Mouse (Mus musculus) gastrocnemius, adult 8-10 months (tissue): ENCODE measurements around the gene Ccr4. TPM values are rescaled to one million over a fixed set of nuclear protein-coding genes. Genes with fewer than 3 reads are reported as not detected.
A peak's percentile ranks its signal among the peaks of the same experiment; 100 is the strongest.

Experiments used
- DNase-seq, 2 experiments: peaks; one replicate each; pipeline ENCODE4 v3.0.0; 2022; ENCODE audit warnings: low spot score in 2 of 2
- total RNA-seq, 4 experiments: library from RNA; stranded (reverse); gene quantifications; 2 replicates each; pipeline ENCODE4 v1.2.4; 2022

Gene Ccr4
- total RNA-seq, result not detected

DNA sequence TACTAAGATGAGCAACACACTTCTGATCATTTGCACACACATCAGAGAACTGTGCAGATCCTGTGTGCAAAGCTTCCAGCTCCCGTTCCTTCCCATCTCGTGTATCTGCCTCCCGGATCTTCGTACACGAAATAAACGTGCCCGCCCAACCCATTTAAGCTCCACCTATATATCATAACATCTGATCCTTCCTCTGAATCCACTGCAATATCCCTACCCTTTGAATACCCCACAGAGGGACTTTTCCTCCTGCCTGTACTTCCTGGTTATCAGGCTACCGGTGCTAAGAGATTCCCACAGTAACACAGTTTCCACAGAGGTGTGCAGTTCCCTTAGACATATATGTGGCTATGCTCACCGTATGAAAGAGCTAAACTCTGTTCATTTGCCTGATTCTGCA, at the start of gene Ccr4:
Gene Ccr4 (minus strand): TSS at position 101 of the 400 bp plus-strand sequence.
- DNase-seq, result no peak

DNA sequence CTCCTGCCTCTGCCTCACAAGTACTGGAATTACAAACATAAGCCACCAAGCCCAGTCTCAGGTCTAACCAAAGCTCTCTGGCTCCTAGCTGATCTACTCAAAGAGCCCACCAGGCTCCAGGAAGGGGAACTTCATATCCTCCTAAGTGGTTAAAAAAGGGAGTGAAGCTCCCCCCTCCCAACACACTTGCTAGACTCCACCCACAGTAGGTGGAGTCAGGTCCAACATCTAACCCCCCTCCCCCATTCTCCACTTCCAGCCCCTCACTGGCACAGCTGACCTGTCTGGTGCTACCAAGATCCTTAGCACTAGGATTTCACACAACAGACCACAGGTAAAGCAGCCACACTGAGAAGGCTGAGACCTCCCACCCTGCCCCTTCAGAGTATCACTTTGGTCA, 49.1 kb upstream of the Ccr4 start:
- DNase-seq, result no peak

DNA sequence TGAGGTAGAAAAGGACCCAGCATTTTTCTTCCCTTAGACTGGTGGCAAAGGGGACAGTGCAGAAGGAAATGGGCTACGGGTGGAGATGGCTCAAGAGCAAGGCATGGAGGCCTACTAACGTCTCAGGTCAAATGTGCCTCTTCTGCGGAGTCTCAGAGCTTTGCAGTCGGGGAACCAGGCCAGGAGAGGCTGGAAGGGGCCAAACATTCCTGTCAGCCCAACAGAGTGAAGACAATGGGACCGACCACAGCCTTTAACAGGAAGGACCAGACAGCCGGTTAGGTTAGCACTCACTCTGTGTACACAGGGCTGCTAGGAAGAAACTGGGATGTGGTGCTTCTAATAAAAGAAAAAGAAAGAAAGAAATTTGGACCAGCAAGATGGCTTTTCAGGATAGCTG, 45.3 kb upstream of the Ccr4 start:
- no peak for DNase-seq

DNA sequence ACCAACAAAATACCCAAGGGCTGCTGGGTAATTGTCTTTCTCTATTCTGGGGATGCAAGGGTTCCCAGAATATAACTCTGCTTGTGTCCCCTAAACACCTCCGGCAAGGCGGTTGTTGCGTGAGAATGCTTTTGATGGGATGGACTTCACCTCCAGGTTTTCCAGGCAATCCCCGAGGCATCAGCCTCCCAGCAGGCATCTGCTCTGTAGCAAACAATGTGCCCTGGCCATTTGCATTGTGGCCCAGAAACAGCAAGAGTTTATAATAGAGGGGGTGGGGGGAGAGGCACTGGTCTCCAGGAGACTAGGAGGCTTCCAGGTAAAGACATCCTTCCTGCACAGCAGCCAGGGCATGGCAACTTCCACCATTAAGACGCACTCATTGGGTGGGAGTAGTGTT, 44.4 kb upstream of the Ccr4 start:
- DNase-seq, result no peak

DNA sequence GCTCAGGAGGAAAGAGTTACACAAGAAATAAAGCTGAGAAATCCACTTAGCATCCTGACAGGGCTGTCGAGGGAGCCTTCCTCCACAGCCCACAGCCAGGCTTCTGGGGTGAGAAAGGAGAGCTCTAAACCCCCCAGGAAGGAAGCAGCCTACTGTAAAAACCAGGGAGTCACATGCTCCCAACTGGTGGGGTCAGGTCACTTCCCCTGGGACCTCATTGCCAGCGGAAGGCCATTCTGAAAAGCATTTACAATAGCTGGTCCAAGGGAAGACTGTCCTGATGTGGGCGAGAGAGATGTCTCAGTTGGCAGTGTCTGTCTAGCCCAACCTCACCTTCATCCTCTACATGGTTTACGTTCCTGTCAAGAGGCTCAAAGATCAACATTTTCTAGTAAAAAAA, 43.8 kb upstream of the Ccr4 start:
- DNase-seq, result no peak

DNA sequence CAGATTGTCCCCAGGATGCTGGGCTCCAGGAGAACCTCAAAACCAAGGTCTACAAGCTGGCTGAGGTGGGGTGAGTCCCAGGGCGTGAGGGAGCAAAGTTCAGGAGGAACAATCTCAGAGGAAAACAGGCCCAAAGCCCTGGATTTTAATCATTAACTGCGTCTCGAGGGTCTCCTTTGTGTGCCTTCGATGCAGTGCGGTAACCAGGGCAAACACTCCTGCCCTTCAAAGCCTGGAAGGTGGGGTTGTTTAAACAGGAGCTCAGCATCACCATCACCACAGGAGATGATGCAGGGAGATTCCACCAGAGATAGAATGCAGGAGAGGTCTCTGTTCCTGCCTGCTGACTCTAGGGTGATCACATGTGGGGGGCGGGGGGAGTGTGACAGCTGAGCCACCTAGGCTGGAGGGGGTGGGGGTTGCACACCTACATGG, 42.9 kb upstream of the Ccr4 start:
- DNase-seq, result no peak

DNA sequence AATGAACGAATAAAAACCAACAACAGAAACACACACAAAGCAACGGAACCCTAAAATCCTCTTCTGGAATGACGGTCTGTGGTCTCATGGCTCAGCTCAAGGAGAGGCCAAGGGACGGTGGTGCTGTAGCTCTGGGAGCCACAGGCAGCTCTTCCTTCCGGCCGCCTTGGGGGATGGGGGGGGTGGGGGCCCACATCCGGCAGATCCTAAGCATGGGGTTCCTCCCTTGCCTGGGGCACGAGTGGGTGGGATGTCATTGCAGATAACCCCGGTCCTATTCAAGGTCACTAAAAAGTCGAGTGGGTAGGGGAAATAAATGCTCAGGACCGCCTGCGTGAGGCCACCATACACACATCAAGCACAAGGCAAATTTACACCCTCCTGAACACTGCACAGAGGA, 42.0 kb upstream of the Ccr4 start:
- no peak for DNase-seq

DNA sequence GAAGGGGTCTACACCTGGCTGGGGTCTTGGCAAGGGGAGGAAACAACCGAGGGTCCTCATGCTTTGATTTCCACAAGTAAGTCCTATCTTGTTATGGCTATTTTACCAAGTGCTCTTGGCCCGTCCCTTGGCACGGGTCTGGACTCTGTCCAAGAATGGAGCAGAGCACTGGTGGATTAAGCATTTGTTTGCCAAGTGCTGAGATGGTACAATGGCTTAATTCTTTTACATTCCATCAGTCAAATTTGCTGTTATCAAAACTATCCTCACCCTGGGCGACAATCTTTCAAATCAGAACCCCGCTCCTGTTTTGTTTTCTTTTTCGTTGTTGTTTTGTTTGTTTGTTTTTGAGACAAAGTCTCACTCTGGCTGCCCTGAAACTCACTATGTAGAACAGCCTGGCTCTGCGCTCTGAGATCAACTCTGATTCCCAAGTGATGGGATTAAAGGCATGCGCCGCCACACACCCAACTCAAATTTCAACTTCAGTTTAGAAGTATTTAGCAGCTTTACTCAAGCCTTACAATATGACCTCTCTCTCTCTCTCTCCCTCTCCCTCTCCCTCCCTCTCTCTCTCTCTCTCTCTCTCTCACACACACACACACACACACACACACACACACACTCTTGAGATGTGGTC, 40.2 kb upstream of the Ccr4 start:
- no peak for DNase-seq

DNA sequence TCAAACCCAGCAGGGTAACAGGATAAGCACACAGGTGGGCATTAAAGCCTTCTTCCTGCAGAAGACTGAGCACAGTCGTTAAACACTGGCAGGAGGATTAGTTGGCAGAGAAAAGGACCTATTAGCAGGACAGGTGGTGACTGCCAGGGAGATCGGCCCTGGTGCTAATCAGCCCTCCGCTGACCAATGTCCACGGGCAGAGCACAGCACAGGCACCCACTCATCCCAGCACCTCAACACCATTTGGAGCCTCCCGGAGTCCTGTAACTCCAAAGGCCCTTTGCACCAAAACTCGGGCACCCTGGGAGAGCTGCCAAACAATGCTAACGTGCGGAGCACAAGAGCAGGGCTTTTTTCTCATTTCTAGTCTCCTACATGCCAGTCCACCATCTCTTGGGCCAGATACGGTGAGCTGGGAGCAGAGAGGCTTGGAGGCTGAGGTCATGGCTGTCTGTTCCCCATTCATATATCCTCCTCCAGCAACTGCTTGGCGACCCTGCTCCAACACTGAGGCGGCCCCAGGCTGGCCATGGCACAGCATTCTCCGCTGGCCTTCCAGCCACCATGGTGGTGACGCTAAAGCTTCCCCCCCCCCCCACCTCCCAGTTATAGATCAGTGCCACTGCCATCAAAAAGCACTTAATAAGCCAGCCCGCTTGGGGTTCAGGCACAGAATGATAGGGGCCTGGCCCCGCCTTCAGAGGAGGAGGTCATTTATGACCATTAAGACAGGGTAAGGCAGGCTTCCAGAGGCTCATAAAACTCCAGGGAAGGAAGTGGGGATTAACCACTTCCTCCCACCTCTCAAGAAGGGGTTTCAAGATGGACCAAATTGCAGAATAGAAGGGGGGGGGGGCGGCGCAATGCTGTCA, 39.4 kb upstream of the Ccr4 start:
- DNase-seq, result no peak

DNA sequence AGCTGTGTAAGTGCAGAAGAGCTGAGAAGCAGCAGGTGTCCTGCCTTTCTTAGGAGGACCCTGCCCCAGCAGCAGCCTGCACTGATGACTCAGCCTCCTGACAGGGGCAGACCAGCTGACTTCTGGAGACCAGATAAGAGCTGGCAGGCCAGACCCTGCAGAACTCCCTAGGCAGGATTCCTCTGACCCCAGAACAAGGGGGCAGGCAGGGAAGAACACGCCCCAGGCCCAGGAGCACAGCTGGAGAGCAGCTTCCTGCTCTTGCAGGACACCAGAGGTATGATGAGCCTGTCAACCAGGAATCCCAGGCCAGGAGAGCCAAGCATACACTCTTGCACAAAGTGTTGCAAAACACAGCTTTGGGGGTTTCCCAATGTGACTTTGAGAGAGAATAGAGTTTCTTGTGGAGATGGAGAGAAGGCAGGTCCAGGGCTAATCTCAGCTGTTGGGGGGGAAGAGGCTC, 36.6 kb upstream of the Ccr4 start:
- DNase-seq, result no peak

DNA sequence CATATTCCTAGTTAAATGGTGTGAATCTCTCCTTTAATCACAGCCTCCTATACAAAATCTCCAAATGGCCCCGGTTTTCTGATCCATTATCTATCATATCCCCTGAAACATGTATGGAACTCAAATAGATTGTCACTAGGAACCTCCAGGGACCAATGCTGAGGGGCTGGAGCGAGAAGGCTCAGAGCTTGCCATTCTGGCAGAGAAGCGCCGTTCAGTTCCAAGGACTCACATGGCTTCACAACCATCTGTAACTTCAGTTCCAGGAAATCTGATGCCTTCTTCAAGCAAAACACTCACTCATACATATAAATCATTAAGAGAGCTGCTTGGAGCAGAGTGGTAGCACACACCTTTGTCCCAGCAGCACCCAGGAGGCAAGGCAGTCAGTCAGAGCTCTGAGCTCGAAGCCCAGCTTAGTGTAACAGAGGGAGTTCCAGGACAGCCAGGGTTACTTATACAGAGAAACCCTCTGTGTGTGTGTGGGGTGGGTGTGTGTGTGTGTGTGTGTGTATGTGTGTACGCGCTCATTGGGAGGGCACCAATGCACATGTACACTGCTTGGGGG, 34.4 kb upstream of the Ccr4 start:
- no peak for DNase-seq

DNA sequence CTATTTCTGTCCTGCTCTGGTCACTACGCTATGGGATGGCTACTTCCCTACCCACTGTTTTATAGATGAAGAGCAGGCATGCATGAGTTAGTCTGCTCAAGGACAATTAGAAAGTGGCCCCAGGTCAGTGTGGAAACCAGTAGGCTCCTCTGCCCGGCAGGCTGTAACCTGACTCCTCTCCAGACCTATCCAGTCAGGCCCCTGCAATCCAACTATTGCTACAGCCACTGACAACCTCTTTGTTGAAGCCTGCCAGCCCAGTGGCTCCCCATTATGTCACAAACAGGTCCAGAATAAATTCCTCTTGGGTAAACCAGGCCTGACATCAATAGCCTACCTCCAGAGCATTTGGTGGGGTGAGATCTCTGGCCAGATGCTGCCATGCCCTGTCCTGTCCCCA, 31.9 kb upstream of the Ccr4 start:
- DNase-seq, result no peak

DNA sequence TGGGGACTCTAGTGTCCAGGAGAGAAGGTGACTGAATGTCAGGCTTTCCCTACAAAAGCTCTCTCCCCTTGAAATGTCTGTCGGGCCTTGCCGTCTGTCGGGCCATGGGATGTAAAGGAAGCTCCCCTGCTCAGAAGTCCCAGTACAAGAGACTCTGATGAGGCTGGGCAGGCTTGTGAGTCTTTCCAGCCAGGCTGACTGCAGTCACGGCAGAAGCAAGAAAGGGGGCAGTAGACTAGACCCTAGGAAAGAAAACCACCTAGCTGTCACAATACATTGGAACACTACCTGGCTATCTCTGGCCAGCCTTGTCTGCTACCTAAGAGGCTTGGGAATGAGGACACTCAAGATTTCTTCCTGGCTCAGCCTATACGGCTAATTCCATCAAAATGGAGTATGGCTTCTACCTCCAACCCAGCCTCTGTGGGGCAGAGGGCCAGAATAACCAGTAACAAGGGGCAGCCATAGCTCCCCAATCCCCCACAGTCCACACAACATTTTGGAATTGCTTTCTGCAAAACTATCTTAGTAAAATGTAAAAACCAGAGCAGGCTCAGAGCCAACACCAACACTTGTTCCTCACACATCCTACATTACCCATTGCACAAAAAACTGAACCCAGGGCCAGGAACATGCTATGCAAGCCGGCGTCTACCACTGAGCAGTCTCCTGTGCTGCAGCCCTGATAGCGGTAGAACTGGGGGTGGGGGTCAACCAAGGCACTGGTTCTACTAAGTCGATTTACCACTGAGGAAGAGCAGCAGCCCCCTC, 30.2 kb upstream of the Ccr4 start:
- DNase-seq, result no peak

DNA sequence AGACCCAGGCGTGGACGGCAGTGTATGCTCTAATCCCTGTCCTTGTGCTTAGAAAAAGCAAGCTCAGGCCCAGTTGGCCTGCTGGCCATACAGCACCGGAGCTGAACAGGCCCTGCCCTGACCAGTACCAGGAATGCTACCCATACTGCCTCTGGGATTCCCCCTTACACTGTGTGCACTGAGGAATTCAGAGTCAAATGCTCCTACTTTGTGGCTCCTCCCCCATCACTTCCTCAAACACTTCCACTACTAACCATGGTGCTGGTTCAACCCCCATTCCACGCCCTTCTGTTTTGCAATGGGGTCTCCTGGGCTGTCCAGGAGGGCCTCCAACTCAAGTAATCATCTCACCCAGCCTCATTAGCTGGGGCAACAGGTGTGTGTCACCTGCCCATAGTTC, 29.1 kb upstream of the Ccr4 start:
- DNase-seq, result no peak

DNA sequence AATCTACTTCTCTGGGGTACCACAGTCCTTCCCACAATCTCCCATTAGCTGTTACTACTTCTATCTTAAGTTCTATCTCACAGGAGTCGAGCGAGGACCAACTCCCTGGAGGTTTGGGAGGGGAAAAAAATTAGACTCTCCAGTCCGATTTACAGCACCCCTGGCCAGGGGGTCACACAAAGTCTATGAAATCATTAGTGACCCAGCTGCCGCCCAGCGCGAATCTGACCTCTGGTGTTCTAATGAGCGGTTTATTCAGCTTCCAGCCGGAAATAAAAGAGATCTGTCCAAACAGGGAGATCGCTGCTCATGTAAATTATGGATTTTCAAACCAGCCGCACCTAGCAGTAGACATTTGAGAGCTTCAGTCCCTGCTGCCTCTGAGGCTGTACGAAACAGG, 26.6 kb upstream of the Ccr4 start:
- no peak for DNase-seq

DNA sequence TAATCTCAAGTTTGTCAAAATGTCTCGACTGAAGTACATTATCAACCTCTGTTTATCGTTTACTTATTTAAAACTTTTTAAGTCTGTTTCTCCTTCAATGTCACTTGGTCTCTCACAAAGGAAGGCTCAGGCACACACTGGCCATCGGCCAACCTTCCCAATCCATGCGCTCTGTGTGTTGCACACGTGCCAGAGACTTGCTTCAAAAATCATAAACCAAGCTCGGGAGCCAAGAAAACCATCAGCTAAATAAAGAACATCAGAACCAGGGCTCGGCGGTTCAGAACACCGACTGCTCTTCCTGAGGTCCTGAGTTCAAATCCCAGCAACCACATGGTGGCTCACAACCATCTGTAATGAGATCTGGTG, 23.9 kb upstream of the Ccr4 start:
- DNase-seq, result no peak

DNA sequence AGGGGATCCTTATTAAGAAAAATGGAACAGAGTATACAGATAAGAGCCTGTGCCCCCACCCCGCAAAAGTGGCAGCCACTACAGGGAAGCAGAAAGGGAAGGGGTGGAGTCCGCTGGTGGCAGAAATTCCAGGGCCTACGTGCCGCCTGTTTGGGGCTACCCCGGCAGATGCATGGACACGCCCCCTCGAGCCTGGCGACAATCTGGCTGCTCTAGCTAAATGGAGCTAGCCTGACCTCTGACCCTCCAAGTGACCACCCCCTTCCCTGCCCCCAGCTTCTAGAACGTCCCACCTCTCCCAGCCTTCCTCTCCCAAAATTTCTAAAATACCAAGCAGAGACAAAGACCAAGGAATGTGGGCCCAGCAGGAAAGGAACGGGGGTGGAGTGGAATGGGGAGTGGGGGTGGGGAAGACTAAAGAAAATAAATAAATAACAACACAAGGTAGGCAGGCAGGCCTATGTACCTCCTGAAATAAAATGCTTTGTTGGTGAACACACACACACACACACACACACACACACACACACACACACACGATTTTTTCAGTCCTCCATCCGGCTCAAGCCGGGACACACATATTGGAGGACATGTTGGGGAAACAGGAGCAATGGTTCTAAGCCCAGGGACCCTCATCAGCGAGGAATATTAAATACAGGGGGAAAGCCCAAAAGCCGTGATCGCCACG, 23.4 kb upstream of the Ccr4 start:
- peak in 1 of 2 experiments; percentile 13 for DNase-seq

DNA sequence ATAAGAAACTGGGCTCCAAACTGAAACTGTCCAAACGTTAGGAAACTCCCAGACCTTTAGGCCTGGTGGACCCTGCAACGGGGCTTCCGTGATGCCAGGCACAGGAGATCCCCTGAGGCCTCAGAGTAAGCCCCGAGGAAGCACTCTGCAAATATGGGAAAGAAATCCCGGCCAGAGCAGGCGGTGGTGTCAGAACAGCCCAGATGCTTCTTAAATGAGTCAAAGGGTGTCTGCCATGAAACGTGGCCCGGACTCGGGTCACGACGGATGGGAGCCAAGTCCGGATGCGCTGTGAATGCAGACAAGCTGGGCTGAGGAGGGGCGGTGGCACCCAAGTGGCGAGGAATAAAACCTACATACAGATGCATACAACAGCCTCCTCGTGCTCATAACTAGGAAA, 22.4 kb upstream of the Ccr4 start:
- DNase-seq, result peak in 1 of 2 experiments; percentile 31

DNA sequence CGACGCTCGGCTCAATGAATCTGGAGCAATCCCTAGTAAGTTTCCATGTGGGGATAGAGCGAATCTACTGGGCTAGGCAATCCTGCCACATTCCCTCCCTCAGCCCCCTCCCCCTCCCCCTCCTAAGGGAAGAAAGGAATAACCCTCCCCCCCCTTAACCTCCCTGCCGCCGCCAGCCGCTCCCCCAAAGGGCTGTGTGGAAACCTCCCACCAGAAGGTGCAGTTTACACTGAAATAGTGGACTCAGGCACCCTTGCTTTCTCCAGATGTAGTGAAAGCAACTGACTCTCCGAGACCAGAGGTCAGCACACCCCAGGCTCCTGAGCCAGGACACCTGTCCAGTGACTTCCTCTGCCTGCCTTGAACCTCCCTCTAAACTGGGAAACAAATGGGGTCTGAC, 21.9 kb upstream of the Ccr4 start:
- no peak for DNase-seq

DNA sequence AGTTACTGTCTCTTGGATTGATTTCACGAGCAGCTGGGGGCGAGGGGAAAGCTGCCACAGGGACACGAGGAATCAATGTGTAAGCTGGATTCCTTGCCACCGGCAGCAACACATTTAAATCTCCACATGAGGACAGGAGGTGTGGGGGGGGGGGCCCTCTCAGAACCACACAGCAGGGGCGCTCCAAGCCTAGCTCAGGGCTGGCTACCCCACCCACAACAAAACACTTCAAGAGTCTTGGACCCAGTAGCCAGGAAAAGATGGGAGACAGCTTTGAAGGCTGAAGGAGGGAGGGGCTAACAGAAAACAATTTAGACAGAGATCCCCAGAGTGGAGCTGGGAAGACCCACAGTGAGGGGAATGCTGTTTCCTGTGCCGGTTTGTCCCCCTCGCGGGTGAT, 21.2 kb upstream of the Ccr4 start:
- DNase-seq, result no peak

DNA sequence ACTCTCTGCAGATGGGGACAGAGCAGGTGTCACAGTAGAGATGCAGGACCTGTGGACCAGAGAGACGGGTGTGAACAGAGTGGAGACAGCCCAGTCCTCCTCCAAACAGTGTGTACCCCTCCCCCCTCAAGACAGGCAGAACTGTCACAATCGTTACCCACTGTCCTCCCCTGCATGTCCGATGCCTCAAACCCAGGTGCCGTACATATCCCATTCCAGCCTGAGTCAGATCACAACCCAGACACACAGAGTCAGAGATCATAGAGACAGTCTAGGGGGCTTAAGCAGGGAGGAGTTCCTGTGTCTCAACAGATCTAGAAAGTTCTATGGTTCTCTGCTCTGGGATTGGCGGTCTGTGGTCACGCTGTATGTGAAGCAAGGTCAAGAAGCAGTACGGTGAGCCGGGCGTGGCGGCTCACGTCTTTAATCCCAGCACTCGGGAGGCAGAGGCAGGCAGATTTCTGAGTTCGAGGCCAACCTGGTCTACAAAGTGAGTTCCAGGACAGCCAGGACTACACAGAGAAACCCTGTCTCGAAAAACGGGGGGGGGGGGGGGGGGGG, 20.4 kb upstream of the Ccr4 start:
- DNase-seq, result no peak
